Mouse (Mus musculus) c-Kit-positive CD71-positive TER-119-negative erythroid progenitor cells, embryonic 14.5 days (primary cell): ENCODE measurements around the gene 5730596B20Rik.

Experiments
- DNase-seq: peaks from one replicate; pipeline ENCODE4 v3.0.0-alpha.2; 2013; ENCODE audit warnings: low read depth

The 5730596B20Rik gene

DNA sequence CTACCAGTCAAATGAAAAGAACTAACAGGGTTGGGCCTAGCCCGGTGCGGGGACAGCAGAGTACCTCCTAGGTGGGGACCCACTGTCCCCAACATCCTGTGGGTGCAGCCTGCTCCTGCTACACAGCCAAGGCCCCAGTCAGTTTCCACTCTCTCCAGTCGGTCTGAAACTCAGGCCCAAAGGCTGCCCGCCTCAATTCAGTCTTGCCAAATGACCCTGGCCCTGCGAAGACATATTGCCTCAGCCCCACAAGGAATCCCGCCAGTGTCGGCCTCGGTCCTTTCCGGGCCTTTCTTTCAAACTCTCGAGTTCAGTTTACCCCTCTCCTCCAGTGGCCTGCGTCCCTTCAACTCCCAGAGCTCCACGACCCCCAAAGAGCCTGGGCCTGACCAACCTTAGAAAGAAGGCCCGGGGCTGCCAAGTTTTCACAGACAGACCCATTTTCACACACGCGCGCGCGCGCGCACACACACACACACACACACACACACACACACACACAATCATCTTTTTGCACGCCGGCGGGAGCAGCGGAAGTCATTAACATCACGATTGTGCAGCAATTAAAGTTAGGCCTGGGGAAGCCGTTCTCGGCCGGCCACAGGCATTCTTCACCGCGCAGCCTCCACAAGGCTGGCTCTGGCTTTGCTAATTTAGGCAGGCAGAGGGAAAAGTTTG is 22.9 kb downstream of the 5730596B20Rik start:
- no peak for DNase-seq

DNA sequence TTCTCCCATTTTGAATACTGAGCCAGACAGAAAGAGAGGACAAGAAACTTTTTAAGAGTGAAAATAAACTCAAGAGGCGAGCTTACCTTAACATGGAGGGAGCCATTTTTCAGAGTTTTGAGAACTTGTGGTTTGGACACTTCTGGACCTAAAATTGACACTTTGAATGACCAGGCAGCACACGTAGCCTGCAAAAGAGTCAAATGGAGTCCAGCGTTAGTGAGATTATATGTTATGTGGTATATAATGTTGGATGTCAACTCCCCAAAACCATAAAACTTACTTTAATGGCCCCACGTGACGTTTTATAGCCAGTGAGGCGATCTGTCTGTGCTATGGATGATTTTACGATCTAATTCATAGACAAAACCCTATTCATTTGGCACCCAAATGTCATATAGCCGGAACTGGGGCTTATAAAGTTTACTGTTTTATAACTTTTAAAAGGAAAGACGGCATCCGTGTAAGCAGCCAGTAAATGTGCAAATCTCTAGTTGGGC is 23.5 kb downstream of the 5730596B20Rik start:
- DNase-seq = no peak

DNA sequence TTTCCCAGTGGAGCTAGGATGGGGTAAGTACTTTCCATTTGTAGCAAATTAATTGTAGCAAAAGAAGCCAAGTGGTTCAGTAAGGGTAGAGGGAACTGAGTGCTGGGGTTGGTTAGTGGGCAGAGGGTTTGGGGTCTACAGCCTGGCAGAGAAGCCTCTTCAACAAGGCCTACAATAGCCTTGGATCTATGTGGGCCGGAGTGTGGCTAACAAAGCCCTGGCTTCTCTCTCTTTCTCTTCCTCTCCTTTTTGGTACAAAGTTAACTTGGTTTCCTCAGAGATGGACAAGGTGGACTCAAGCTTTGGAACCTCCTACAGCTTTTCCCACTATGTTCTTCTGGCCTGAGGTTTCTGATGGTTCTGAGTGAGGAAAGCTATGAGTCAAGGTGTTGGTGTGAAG is 24.0 kb downstream of the 5730596B20Rik start:
- DNase-seq = no peak

DNA sequence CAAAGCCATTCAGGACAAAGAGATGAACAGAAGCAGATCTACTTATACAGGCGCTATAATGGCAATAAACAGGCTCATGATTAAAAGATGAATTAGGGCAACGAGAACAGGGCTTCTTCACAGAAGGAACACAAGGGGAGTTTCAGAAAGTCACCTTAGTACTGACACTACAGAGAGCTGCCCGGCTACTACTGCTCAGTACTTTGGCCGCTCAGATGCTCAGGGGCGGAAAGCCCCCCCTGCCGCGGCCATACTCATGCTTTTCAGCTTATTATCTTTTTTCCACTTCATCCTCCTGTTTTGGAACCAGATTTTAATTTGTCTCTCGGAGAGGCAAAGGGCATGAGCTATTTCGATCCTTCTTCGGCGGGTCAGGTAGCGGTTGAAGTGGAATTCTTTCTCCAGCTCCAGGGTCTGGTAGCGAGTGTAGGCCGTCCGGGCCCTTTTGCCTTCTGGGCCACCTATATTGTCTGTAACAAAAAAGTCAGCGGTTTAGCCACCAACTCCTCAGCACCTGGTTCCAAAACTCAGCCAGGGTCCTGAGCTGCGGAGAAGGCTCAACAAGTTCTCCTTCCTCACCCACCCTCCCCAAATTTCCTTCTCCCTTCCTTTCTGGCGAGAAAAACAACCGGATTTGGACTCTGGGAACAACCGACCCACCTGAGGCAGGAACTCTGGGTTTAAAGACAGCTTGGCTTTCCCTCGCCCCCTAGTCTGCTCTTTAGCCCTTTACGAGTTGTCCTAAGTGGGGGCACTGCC is 25.2 kb downstream of the 5730596B20Rik start:
- DNase-seq = no peak

DNA sequence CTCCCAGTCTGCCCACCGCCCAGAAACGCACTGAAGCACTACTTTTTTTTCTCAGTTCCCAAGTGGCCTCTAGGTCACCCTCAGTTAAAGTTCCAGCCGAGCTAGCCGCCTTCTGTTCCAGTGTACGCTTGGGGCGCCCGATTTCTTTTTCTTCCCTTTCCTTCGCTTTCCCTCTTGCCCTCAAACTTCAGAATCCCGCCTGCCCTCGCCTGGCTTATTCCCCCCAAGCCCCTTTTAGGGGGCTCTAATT is 25.7 kb downstream of the 5730596B20Rik start:
- no peak for DNase-seq

DNA sequence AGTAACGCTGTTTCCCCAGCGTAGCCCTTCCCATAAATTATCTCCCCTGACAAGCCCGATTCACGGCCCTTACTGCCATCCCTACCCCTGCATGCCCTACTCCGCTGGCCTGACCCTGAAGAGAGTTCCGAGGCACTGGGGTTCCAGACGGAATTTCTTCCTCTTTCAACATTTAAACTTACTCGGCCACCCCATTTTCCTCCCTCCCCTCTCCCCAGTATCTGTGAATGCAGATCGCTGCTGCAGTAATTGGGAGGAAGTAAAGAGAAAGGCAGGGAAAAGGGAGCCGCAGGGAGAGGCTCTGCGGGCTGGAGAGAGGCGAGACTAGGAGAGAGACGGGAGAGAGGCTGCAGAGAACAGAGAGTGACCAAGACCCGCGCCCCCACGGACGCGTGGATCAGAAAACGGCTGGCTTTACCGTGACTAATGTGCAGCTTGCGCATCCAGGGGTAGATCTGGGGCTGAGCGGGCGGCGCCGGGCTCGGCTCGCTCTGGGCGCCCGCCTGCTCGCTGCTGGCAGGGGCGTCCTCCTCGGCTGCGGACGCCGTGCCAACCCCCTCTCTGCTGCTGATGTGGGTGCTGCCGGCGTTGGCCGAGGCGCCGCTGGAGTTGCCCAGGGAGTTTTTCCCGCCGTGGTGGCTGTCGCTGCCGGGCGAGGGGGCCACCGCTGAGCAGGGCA is 26.2 kb downstream of the 5730596B20Rik start:
- DNase-seq = no peak

DNA sequence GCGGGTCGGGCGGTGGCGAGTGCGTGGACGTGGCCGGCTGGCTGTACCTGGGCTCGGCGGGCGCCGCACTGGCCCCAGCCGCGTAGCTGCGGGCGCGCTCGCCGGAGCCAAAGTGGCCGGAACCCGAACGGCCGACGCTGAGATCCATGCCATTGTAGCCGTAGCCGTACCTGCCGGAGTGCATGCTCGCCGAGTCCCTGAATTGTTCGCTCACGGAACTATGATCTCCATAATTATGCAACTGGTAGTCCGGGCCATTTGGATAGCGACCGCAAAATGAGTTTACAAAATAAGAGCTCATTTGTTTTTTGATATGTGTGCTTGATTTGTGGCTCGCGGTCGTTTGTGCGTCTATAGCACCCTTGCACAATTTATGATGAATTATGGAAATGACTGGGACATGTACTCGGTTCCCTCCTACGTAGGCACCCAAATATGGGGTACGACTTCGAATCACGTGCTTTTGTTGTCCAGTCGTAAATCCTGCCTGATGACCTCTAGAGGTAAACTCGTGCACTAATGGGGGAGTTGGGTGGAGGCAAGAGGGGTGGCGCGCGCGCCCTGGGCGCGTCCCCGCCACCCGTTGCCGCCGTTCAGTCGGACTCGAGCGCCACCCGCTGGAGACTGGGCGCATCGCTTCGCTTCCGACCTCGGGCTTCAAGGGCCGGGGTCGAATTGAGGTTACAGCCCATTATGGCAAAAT is 26.9 kb downstream of the 5730596B20Rik start, which contains the start of gene Hoxa5:
Gene Hoxa5 (minus strand): TSS at position 538 of the 703 bp plus-strand sequence.
- no peak for DNase-seq

DNA sequence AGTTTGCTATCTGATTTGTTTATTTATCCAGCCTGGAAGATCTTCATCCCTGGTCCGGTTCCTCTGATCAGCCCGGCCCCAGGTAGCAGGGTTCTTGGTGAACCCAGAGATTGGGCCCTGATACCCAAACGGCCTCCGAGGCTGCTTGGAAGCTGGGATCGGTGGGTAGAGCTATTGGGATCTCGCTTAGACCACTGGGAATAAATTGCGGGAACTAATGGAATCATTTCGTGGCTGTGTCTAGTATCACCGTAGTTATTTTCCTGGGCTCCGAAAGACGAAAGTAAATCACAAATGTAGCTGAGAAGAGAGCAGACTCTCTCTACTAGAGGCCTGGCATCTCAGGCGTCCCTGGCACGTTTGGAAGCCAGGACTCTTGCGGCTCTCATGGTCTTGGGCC is 27.9 kb downstream of the 5730596B20Rik start:
- no peak for DNase-seq

DNA sequence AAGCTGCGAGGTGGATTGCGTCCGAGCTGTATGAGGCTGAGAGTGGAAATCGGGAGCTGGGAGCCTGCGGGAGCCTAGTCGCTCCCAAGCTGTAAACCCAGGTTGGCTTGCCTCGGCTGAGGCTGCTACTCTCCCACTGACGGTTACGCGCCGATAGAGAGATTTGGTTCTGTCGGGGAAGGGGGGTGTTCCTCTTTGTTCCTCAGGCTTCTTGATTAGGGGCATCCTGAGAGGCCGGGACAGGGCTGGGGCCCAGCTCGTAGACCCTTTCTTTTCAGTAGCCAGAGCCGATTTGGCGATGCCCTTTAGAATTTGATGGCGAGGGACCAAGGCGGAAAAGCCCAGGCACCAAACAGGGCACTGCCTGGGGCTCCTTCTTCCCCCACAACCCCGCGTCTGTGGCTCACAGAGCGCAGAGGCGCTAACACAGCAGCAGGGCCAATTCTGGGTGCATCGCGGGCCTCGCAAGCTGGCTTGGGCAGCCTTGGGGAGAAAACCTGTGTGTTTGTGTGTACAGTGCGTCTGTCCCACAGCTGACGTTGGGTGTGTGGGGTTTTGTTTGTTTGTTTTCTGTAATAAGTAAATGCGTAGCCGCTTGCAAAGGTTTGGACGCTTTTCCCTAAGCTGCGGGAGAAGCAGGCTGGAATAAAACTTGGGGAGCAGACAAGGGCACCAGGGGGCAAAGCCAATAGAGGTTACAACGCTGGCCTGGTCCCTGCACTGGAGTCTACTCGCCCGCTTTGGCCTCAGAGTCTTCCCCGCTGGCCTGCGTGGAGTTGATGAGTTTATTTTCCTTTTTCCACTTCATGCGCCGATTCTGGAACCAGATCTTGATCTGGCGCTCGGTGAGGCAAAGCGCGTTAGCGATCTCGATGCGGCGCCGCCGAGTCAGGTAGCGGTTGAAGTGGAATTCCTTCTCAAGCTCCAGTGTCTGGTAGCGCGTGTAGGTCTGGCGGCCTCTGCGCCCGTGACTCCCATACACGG is 28.6 kb downstream of the 5730596B20Rik start:
- DNase-seq = no peak

DNA sequence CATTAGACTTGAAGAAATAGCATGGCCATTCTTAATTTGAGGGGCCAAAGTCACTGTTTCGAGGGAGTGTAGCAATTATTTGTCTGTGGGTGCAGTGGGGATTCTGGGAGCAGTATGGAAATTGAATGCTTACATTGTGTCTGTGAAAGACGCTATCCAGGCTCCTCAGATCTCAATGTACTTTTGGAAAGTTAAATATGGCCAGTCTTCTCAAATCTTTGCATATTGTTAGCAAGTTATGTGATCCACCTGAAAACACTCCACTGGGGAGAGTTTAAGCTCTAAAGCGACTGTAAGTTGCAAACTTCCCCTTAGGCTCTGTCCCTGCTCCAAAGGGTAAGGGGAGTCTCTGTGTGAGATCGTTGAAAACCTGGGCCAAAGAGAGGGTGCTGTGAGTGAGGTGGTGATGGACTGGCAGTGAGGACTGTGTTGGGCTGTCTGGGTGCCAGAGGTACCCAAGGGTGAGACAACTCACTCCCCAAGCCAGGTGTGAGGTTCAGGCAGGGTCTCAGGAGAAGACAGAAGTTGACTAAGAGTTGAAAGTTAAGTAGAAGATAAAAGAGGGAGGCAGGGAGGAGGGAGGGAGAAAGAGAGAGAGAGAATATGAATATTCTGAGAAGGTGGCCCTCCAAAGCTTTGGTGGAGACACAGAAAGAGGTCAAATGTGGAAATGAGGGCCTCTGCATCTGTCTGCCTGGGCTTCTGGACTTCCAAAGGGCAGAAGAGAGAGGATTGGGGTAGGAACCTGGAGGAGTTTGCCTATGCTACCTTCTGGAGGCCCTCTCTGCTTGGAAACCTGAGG is 29.8 kb downstream of the 5730596B20Rik start:
- DNase-seq = no peak

DNA sequence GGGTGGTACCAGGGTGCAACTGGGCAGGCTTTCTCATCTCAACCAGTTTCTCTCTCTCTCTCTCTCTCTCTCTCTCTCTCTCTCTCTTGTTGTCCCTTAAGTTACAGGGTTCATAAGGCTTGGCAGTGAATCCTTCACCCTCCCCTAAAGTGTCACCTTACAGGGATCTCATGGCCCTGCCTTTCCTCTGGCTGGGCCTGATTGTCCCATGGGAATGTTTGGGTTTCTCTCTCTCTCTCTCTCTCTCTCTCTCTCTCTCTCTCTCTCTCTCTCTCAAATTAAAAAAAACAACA is 30.3 kb downstream of the 5730596B20Rik start:
- DNase-seq = no peak

DNA sequence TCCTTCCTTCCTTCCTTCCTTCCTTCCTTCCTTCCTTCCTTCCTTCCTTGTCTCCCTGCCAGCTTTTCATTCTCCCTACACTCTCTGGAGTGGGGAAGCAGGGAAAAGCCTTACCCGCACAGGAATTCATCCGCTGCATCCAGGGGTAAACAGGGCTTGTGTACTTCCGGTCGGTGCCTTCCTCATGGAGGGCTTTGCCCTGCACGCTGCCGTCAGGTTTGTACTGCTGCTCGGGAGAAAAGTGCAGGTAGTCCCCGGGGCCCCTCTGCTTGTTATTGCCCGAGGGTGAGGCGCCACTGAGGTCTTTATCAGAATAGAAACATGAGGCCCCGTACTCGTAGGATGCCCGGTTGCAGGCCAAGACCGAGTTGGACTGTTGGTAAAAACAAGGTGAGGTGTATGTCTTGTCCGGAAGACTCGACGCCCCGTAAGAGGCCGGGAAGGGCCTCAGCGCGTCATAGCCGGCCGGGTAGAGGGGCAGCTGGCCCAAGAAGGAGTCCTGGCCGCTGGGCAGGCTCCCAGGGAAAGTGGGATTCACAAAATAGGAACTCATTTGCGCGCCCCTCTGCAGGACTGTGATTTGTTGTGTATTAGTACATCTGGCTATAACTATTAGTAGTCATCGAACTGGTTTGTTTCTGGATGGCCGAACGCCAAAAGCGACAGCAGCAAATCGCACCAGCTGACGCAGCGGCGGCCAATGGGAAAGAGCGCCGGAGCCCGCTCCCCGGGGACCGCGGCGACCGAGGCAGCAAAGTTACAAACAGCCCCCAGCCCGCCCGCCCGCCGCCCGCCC is 31.0 kb downstream of the 5730596B20Rik start, which contains the start of gene Hoxa6:
Gene Hoxa6 (minus strand): TSS at position 651 of the 796 bp plus-strand sequence.
- DNase-seq = no peak

DNA sequence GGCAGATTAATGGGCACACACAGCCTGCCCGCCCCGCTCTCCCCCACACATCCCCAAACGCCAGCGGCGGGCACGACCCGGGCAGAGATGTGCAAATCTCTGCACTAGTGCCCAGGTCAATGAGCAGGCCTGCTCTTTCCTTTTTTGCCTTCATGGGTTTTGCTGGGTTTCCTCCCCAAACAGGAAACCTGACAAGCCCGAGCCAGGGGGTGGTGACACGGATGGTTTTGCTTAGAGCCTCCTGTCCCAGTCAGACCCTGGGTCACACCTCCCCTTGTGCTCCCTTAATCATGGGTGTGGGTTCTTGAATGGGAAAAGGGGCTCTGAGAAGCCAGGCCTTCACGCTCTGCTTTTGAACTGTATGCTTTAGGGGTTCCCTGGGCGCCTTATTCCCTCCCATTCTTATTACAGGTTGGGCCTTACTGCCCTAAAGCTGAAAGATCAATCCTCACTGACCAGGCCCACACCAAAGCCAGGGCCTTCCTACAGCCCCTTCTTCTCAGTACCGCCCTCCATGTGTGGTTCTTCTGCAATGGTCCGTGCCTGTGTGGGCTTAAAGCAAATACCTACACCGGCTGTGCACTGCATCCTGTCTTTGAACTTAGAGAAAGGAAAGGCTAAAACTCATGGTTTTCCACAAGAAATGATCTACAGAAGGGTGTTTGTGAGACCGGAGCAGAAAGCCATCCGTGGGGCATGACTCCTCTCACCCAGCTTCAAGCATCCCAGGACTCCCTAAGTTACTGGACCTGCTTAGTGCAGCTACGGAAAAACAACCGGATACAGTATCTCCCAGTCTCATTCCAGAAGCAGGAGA is 31.8 kb downstream of the 5730596B20Rik start:
- DNase-seq = no peak

DNA sequence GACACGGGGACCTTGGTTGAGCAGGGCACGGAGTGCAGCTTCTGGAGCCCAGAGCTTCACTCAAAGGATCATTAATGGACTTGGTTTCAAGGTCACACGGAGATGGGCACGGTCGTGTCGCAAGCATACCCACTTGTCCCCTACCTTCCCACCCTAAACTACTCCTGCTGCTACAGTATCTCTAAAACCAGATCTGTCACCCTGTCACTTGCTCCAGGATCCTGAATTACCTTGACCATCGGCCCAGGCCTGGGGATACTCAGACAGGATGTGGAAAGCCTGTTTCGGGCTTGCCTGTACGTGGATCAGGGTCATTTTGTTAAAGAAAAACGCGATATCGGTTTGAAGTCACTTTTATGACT is 32.4 kb downstream of the 5730596B20Rik start:
- no peak for DNase-seq

DNA sequence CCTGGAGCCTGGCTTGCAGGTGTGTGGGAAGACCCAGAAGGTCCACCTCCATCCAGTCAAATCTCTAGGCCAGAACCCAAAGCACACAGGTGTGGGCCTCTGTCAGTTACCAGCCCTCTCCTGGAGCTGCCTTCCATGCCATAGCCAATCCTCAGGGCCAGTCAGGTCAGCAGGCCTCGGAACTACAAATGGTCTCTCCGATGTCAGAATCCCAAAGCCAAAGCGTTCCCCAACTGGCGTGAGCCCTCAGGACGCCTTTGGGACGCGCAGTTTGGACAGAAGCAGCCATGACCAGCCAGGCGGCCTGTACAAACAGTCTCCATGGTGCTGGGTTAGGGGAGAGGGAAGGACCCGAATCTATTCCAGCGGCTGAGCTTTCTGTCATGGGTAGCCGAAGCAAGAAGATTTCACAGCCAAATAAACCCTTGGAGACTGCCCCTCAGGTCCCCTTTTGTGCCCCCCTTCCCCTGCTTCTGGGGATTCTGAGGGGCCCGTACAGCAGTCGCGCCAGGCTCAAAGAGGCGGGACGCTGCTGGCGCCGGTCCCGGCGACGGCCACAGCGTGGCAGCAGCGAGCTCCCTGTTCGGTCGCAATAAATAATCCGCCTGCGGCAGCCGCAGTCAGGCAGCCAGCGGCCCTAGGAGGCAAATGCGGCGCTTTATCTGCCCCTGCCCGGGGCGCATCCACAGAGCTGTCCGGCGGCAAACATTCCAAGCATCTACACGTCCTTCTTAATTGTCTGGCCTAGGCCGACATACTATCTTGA is 34.1 kb downstream of the 5730596B20Rik start:
- no peak for DNase-seq

DNA sequence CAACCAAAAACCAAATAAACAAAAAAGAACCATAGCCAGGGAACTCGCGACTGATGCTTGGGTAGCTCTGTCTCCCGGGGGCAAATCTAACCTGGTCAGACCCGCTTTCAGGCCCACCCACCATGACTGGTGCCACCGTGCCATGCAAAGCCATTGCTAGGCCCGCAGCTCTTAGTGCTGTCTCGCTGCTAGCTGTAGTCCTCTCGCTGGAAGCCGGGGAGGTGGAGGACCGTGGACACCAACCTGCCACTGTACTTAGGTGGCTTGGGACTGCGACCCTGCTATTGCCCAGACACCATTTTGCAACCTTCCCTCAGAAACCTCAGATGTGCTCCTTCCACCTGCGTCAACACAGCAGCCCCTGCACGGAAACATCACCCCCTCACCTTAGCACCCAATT is 34.7 kb downstream of the 5730596B20Rik start:
- no peak for DNase-seq

DNA sequence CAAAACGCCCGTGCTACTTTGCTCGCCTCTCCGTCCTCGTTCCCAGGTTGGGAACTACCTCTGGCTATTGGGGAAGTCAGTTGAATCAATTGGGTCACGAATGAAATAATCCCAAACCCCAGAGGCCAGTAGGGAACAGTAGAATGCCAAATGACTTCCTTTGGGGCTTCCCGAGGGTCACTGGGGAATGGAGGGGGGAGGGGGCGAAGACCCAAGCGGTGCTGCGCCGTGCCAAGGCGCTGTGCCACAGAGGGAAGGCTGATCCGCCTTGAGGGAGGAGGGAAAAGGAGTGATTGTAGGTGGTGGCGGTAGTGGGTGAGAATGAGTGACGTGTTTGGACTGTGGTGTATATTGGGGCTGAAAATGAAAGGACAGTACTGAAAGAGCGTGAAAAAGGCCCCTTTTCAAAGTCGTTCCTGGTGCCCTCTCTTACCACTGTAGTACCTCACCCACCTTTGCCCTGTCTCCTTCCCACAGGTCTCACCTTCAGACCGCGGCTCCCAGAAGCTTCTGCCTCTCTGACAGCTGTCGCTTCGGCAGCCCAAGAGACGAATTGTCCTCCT is 35.3 kb downstream of the 5730596B20Rik start:
- DNase-seq = no peak
